Comparison of ENCODE assay signal across 9 mouse cellular contexts in the genomic region with DNA sequence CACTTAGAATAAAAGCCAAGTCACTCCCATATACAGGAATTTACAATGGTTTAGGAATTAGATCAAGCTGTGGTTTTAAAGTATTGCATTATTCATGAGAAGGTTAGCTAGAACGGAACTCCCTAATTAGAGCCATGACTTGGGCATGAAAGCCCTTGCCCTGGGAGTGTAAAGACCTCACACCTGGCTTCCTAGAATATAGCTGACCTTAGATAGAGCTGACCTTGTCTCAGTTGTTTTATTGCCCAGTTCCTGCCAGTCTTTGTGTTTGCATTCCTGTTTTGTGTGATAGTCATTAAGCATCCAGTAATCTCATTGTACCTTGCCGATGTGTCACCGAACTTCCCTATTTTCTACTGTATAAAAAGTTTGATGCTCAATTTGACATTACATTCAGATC. TPM values are rescaled to one million over a fixed set of nuclear protein-coding genes. Genes with fewer than 3 reads are reported as not detected.
DNase-seq lines count a peak whose midpoint lies in the region; ATAC-seq and TF ChIP-seq lines count a peak whose summit lies in the region.
"Not testable (repeated sequence)": the region's sequence is repeated elsewhere in the genome, so short reads cannot be mapped to it uniquely, and the experiment has no call there.
"Had no signal": no experiment of that assay in that cellular context is flagged by ENCODE, and none has a peak within 500 bp of the region (broad histone marks: within the 10 kb centered on the region; RNA-seq: fewer than 3 reads in every experiment).

No protein-coding gene starts in this region.

- not testable (repeated sequence) for H3K36me3 ChIP-seq in ES-Bruce4 (ENCODE audit: control insufficient read depth, insufficient read depth, low read length, poor library complexity, severe bottlenecking); heart, embryonic 10.5 days; kidney, embryonic 15.5 days

- WGBS in heart, embryonic 10.5 days, result 91% methylated on average over 3 of the region's 3 CpGs
- WGBS in kidney, embryonic 15.5 days, result 63% methylated on average over 3 of the region's 3 CpGs

- H3K4me1 ChIP-seq in ES-Bruce4 (ENCODE audit: control insufficient read depth, insufficient read depth, low read length), result not testable (repeated sequence)
- H3K4me1 ChIP-seq in heart, embryonic 10.5 days, result peaks cover 19% of the 10 kb centered on the region
- H3K4me1 ChIP-seq in kidney, embryonic 15.5 days, result peaks cover 22% of the 10 kb centered on the region

- not testable (repeated sequence) for H3K9me3 ChIP-seq in ES-Bruce4 (replicated peaks; ENCODE audit: control insufficient read depth, insufficient read depth, low read length, poor library complexity, severe bottlenecking); heart, embryonic 10.5 days; kidney, embryonic 15.5 days (replicated peaks)

- TF ChIP-seq EP300 in ES-Bruce4 (IDR thresholded peaks at IDR 0.05; ENCODE audit: insufficient read depth, low read depth, low read length), result not testable (repeated sequence)

- DNase-seq in ES-CJ7 (ENCODE audit: low read depth, low spot score) (peak; percentile 32), R1 (ENCODE audit: low read depth, low spot score) (peak; percentile 77), ZHBTc4 (ENCODE audit: low read depth, low spot score) (peak; percentile 55)
- DNase-seq in heart, embryonic 10.5 days (ENCODE audit: low spot score), result not testable (repeated sequence)

- H3K27me3 ChIP-seq in ES-Bruce4 (ENCODE audit: control insufficient read depth, insufficient read depth, low read length, poor library complexity, severe bottlenecking); kidney, embryonic 15.5 days: not testable (repeated sequence)
- H3K27me3 ChIP-seq in heart, embryonic 10.5 days (ENCODE audit: insufficient read depth, poor library complexity, severe bottlenecking), result peaks cover 12% of the 10 kb centered on the region

- not testable (repeated sequence) for H3K4me3 ChIP-seq in ES-Bruce4 (ENCODE audit: low read depth, low read length); heart, embryonic 10.5 days; kidney, embryonic 15.5 days (replicated peaks)

- not testable (repeated sequence) for H3K4me2 ChIP-seq in kidney, embryonic 15.5 days

- H3K9ac ChIP-seq in ES-Bruce4 (ENCODE audit: low read depth, poor library complexity, severe bottlenecking); kidney, embryonic 15.5 days: not testable (repeated sequence)

- H3K27ac ChIP-seq in ES-Bruce4 (ENCODE audit: insufficient read depth, low read length), result peak overlapping the region; percentile 48
- 0 out of 2 replicates have a peak overlapping the region, but pooled peaks have one; percentile 77 for H3K27ac ChIP-seq in heart, embryonic 10.5 days
- H3K27ac ChIP-seq in kidney, embryonic 15.5 days, result 0 out of 2 replicates have a peak overlapping the region, but pooled peaks have one; percentile 9

- not testable (repeated sequence) for TF ChIP-seq CTCF in ES-Bruce4 (IDR thresholded peaks at IDR 0.05; ENCODE audit: low read depth, low read length)

- not testable (repeated sequence) for ATAC-seq in kidney, embryonic 15.5 days (replicated peaks; ENCODE audit: low FRiP score)

- not testable (repeated sequence) for TF ChIP-seq POLR2A in ES-Bruce4 (IDR thresholded peaks at IDR 0.05; ENCODE audit: insufficient read depth, low read length)

RNA-seq across cellular contexts. Expression of gene Slc44a3, which starts 6.6 kb away (rescaled TPM):
- 5.0 and 5.1 TPM in 2 replicates for polyA plus RNA-seq in ES-Bruce4 (2011; ENCODE audit: insufficient read depth, insufficient read length, low read depth, missing spikeins)
- polyA plus RNA-seq in heart, embryonic 10.5 days (2016; fragmentation: Nextera tagmentation; extraction: Ambion mirVana), result 1.1 and 1.3 TPM in 2 replicates
- 7.2 and 10.1 TPM in 2 replicates for polyA plus RNA-seq in kidney, embryonic 15.5 days (2015; fragmentation: Nextera tagmentation; extraction: Ambion mirVana)
- polyA plus RNA-seq: activated CD4-positive, CD25-positive, alpha-beta regulatory T cell, adult 4 months; CD4-positive, CD25-positive, alpha-beta regulatory T cell, adult 4 months; G1E had no signal

Comparison
In these comparisons a context has a peak if more than half of its experiments do, and no peak if none do; other contexts are left out.
1. H3K27ac ChIP-seq: peak in every context shown above with its lines; median percentile 77 in heart, embryonic 10.5 days; 48 in ES-Bruce4; 9 in kidney, embryonic 15.5 days.